Mouse (Mus musculus) midbrain, embryonic 15.5 days (tissue): ENCODE data around the gene Rtn2. TPM values are rescaled to one million over a fixed set of nuclear protein-coding genes. Genes with fewer than 3 reads are reported as not detected.

Source experiments
- ATAC-seq: fragments of 200-750 bp; cut with Nextera tagmentation; replicated peaks from 2 replicates; pipeline ENCODE4 v1.8.0; 2017; ENCODE audit warnings: moderate TSS enrichment
- H3K27ac ChIP-seq: fragments of 300-500 bp; sonication (generic); 2 replicates; pipeline ENCODE4 v1.5.1; 2015; ENCODE audit warnings: mild to moderate bottlenecking, inconsistent platforms
- H3K27me3 ChIP-seq: fragments of 300-500 bp; sonication (generic); replicated peaks from 2 replicates; pipeline ENCODE4 v1.6.1; 2015; ENCODE audit warnings: inconsistent platforms
- H3K36me3 ChIP-seq: fragments of 300-500 bp; sonication (generic); replicated peaks from 2 replicates; pipeline ENCODE4 v1.6.1; 2015; ENCODE audit warnings: inconsistent platforms
- H3K4me1 ChIP-seq: fragments of 300-500 bp; sonication (generic); 2 replicates; pipeline ENCODE4 v1.6.1; 2015; ENCODE audit warnings: inconsistent platforms
- H3K4me2 ChIP-seq: fragments of 300-500 bp; sonication (generic); 2 replicates; pipeline ENCODE4 v1.6.1; 2015; ENCODE audit warnings: inconsistent platforms, mild to moderate bottlenecking, moderate library complexity
- H3K4me3 ChIP-seq: fragments of 300-500 bp; sonication (generic); 2 replicates; pipeline ENCODE4 v1.5.1; 2015; ENCODE audit warnings: mild to moderate bottlenecking, inconsistent platforms
- H3K9ac ChIP-seq: fragments of 300-500 bp; sonication (generic); 2 replicates; pipeline ENCODE4 v1.6.1; 2015; ENCODE audit warnings: mild to moderate bottlenecking, inconsistent platforms
- H3K9me3 ChIP-seq: fragments of 300-500 bp; sonication (generic); 2 replicates; pipeline ENCODE4 v1.6.1; 2016; ENCODE audit warnings: inconsistent platforms
- WGBS: fragments of 180-500 bp; shearing (Covaris S2); methylation state at CpG from one replicate; pipeline ENCODE4 v1.1.7; 2015; ENCODE audit warnings: mixed read lengths; 5-methylcytosine and 5-hydroxymethylcytosine counted together
- polyA plus RNA-seq: library from polyadenylated mRNA; unstranded; fragments of >200 nt; fragmentation: Nextera tagmentation; extraction: Ambion mirVana; gene quantifications from 2 replicates; pipeline ENCODE4 v1.2.1, GENCODE M21; 2015

Rtn2 gene
- polyA plus RNA-seq, 1 experiment from 2014 or later, result 112 TPM

- no peaks in the 10 kb centered on the region for H3K9me3 ChIP-seq
- H3K4me2 ChIP-seq, result peak overlapping the region; percentile 96
- peaks cover 41% of the 10 kb centered on the region for H3K4me1 ChIP-seq
- H3K36me3 ChIP-seq, result peaks cover 3% of the 10 kb centered on the region; the same call in 1 of the 2 replicates
- no peak overlapping the region for H3K27ac ChIP-seq
- H3K4me3 ChIP-seq, result 0 out of 2 replicates have a peak overlapping the region, but pooled peaks have one; percentile 1
- no peak overlapping the region for H3K9ac ChIP-seq
- WGBS, result 3% methylated on average over 11 of the region's 11 CpGs
- no peak for ATAC-seq
- H3K27me3 ChIP-seq, result peaks cover 13% of the 10 kb centered on the region
Observed at GRCm38 (mm10) chr7:19343210-19343808, 60.9 kb downstream of the Rtn2 start.

GRCm38 (mm10) chr7:19344237-19344847 lies 61.9 kb downstream of the Rtn2 start, which contains the start of gene Ercc1:
TSS of gene Ercc1 (plus strand) at chr7:19344778.
- WGBS, result 23% methylated on average over 12 of the region's 12 CpGs
- Histone ChIP-seq H3K4me2 (peak within 1 kb of the TSS; percentile 92), H3K9ac (peak within 1 kb of the TSS; percentile 75), H3K4me1 (peaks cover 41% of the 10 kb centered on the region), H3K36me3 (peaks cover 10% of the 10 kb centered on the region; the same call in 1 of the 2 replicates), H3K9me3 (no peaks in the 10 kb centered on the region), H3K27me3 (peaks cover 13% of the 10 kb centered on the region), H3K4me3 (peak within 1 kb of the TSS; percentile 81), H3K27ac (peak within 1 kb of the TSS; percentile 89)
- ATAC-seq, result peak; percentile 19

GRCm38 (mm10) chr7:19344938-19345471 lies 62.6 kb downstream of the Rtn2 start:
- ATAC-seq, result peak; percentile 95
- peaks cover 13% of the 10 kb centered on the region for H3K27me3 ChIP-seq
- H3K9me3 ChIP-seq, result no peaks in the 10 kb centered on the region
- H3K36me3 ChIP-seq, result peaks cover 11% of the 10 kb centered on the region; the same call in 1 of the 2 replicates
- peak overlapping the region; percentile 81 for H3K4me3 ChIP-seq
- peak overlapping the region; percentile 89 for H3K27ac ChIP-seq
- peaks cover 41% of the 10 kb centered on the region for H3K4me1 ChIP-seq
- H3K4me2 ChIP-seq, result peak overlapping the region; percentile 92
- H3K9ac ChIP-seq, result peak overlapping the region; percentile 75
- WGBS, result 0% methylated on average over 31 of the region's 31 CpGs

Other genes with a start within 250 kb of the Rtn2 start
- gene Rsph6a, start 227.9 kb upstream of the Rtn2 start, polyA plus RNA-seq, result 0.15 and 0.37 TPM in 2 replicates
- 34.2 and 40.9 TPM in 2 replicates for gene Dmwd, start 206.4 kb upstream of the Rtn2 start, polyA plus RNA-seq
- gene Dmpk, start 198.8 kb upstream of the Rtn2 start, polyA plus RNA-seq, result 10.8 and 13.9 TPM in 2 replicates
- gene Six5, start 188.0 kb upstream of the Rtn2 start, polyA plus RNA-seq, result 2.1 and 2.2 TPM in 2 replicates
- gene Gm4969, start 164.3 kb upstream of the Rtn2 start, polyA plus RNA-seq, result 6.9 and 7.3 TPM in 2 replicates
- gene Fbxo46, start 162.8 kb upstream of the Rtn2 start, polyA plus RNA-seq, result 21.1 and 21.4 TPM in 2 replicates
- 26.4 and 27.0 TPM in 2 replicates for gene Qpctl, start 133.3 kb upstream of the Rtn2 start, polyA plus RNA-seq
- 109 and 112 TPM in 2 replicates for gene Snrpd2, start 132.9 kb upstream of the Rtn2 start, polyA plus RNA-seq
- 3.5 and 4.3 TPM in 2 replicates for gene Gipr, start 116.5 kb upstream of the Rtn2 start, polyA plus RNA-seq
- 8.9 and 10.8 TPM in 2 replicates for gene Eml2, start 106.2 kb upstream of the Rtn2 start, polyA plus RNA-seq
- 3.5 and 4.0 TPM in 2 replicates for gene Gpr4, start 70.1 kb upstream of the Rtn2 start, polyA plus RNA-seq
- 37.9 and 41.1 TPM in 2 replicates for gene Opa3, start 54.3 kb upstream of the Rtn2 start, polyA plus RNA-seq
- 35.9 and 37.4 TPM in 2 replicates for gene Vasp, start 10.8 kb upstream of the Rtn2 start, polyA plus RNA-seq
- gene Ppm1n, start 2.6 kb upstream of the Rtn2 start, polyA plus RNA-seq, result 1.1 and 1.7 TPM in 2 replicates
- 0.08 TPM in 1 of 2 replicates, not detected in the other for gene Fosb, start 27.4 kb downstream of the Rtn2 start, polyA plus RNA-seq
- 80.2 and 83.3 TPM in 2 replicates for gene Ercc1, start 62.2 kb downstream of the Rtn2 start, polyA plus RNA-seq
- 22.0 and 25.1 TPM in 2 replicates for gene Cd3eap, start 76.9 kb downstream of the Rtn2 start, polyA plus RNA-seq
- gene Ppp1r13l, start 77.1 kb downstream of the Rtn2 start, polyA plus RNA-seq, result 2.1 and 2.5 TPM in 2 replicates
- 29.7 and 33.0 TPM in 2 replicates for gene Ercc2, start 99.4 kb downstream of the Rtn2 start, polyA plus RNA-seq
- 1.4 and 1.5 TPM in 2 replicates for gene Klc3, start 121.5 kb downstream of the Rtn2 start, polyA plus RNA-seq
- not detected in 2 replicates for gene Ckm, start 122.2 kb downstream of the Rtn2 start, polyA plus RNA-seq
- 20.4 and 20.6 TPM in 2 replicates for gene Mark4, start 176.2 kb downstream of the Rtn2 start, polyA plus RNA-seq
- gene Exoc3l2, start 180.7 kb downstream of the Rtn2 start, polyA plus RNA-seq, result 0.17 and 0.57 TPM in 2 replicates
- 4.8 and 5.0 TPM in 2 replicates for gene Bloc1s3, start 225.7 kb downstream of the Rtn2 start, polyA plus RNA-seq
- 38.3 and 39.1 TPM in 2 replicates for gene Trappc6a, start 225.8 kb downstream of the Rtn2 start, polyA plus RNA-seq
- 0.74 and 0.95 TPM in 2 replicates for gene Nkpd1, start 235.2 kb downstream of the Rtn2 start, polyA plus RNA-seq